Mouse (Mus musculus) small intestine, adult 2 months (tissue): ENCODE data around the gene Rbfox1. TPM values are rescaled to one million over a fixed set of nuclear protein-coding genes. Genes with fewer than 3 reads are reported as not detected.

Experiments
- H3K27ac ChIP-seq: fragments of 200-500 bp; 2 replicates; pipeline ENCODE4 v1.5.1; 2012; ENCODE audit warnings: low read depth, low read length, control low read depth, inconsistent platforms; ENCODE audit not compliant: insufficient read depth
- H3K27me3 ChIP-seq: fragments of 200-500 bp; 2 replicates; pipeline ENCODE4 v1.6.1; 2012; ENCODE audit warnings: mild to moderate bottlenecking, moderate library complexity, low read length, inconsistent platforms; ENCODE audit not compliant: control insufficient read depth, insufficient read depth
- H3K36me3 ChIP-seq: fragments of 200-500 bp; 2 replicates; pipeline ENCODE4 v1.6.1; 2012; ENCODE audit warnings: mild to moderate bottlenecking, low read length, control low read depth, inconsistent platforms; ENCODE audit not compliant: control insufficient read depth, insufficient read depth
- H3K4me1 ChIP-seq: fragments of 200-500 bp; 2 replicates; pipeline ENCODE4 v1.6.1; 2012; ENCODE audit warnings: low read length, inconsistent platforms, mixed read lengths; ENCODE audit not compliant: control insufficient read depth, insufficient read depth, insufficient read length
- H3K4me3 ChIP-seq: fragments of 200-500 bp; 2 replicates; pipeline ENCODE4 v1.5.1; 2012; ENCODE audit warnings: low read depth, mild to moderate bottlenecking, control low read depth, inconsistent platforms, low read length, moderate library complexity
- CTCF ChIP-seq: fragments of 200-500 bp; IDR thresholded peaks from 2 replicates; pipeline ENCODE4 v1.5.1; 2012; ENCODE audit warnings: low read depth, mild to moderate bottlenecking, control low read depth, inconsistent platforms, low read length, moderate library complexity, mixed read lengths; ENCODE audit not compliant: insufficient replicate concordance, insufficient read length; ENCODE audit errors: extremely low read depth
- POLR2A ChIP-seq: fragments of 200-500 bp; IDR thresholded peaks from 2 replicates; pipeline ENCODE4 v1.6.1; 2012; ENCODE audit warnings: low read depth, mild to moderate bottlenecking, control low read depth, inconsistent platforms, low read length, moderate library complexity
- WGBS: fragments of 180-500 bp; shearing (Covaris S2); methylation state at CpG from one replicate; pipeline ENCODE4 v1.1.7; 2018; 5-methylcytosine and 5-hydroxymethylcytosine counted together
- polyA plus RNA-seq: library from polyadenylated mRNA; depleted of rRNA; stranded (reverse); fragments of >200 nt; gene quantifications from 2 replicates; pipeline ENCODE4 v1.2.3, GENCODE M21; 2012

The Rbfox1 gene
- polyA plus RNA-seq, 1 experiment = 0.72 TPM

- TF ChIP-seq POLR2A = no peak
- no peak for TF ChIP-seq CTCF
- WGBS = 49% methylated on average over 10 of the region's 10 CpGs
- Histone ChIP-seq H3K4me3 (no peak overlapping the region), H3K27ac (no peak overlapping the region), H3K27me3 (no peaks in the 10 kb centered on the region), H3K36me3 (no peaks in the 10 kb centered on the region), H3K4me1 (no peaks in the 10 kb centered on the region)
These were observed 107.2 kb downstream of the Rbfox1 start for GRCm38 (mm10) chr16:5992045-5993011.

GRCm38 (mm10) chr16:5997136-5997535 is 112.0 kb downstream of the Rbfox1 start:
- WGBS = 69% methylated on average over 4 of the region's 4 CpGs
- H3K4me1 ChIP-seq = no peaks in the 10 kb centered on the region
- H3K27ac ChIP-seq = no peak overlapping the region
- H3K4me3 ChIP-seq = no peak overlapping the region
- H3K27me3 ChIP-seq = no peaks in the 10 kb centered on the region
- no peak for TF ChIP-seq CTCF
- TF ChIP-seq POLR2A = no peak
- no peaks in the 10 kb centered on the region for H3K36me3 ChIP-seq

- WGBS = 84% methylated on average over 4 of the region's 4 CpGs
These were observed 112.5 kb downstream of the Rbfox1 start for GRCm38 (mm10) chr16:5997651-5998050.

GRCm38 (mm10) chr16:6000016-6000415 is 114.9 kb downstream of the Rbfox1 start:
- 50% methylated on average over 1 of the region's 1 CpGs for WGBS
- H3K36me3 ChIP-seq = no peaks in the 10 kb centered on the region
- no peaks in the 10 kb centered on the region for H3K4me1 ChIP-seq
- H3K27me3 ChIP-seq = no peaks in the 10 kb centered on the region
- no peak for TF ChIP-seq POLR2A
- no peak for TF ChIP-seq CTCF
- H3K27ac ChIP-seq = no peak overlapping the region
- H3K4me3 ChIP-seq = no peak overlapping the region

More at GRCm38 (mm10) chr16:5997651-5998050, 112.5 kb downstream of the Rbfox1 start:
- Histone ChIP-seq H3K27ac (no peak overlapping the region), H3K4me3 (no peak overlapping the region), H3K27me3 (no peaks in the 10 kb centered on the region), H3K4me1 (no peaks in the 10 kb centered on the region), H3K36me3 (no peaks in the 10 kb centered on the region)
- TF ChIP-seq CTCF (no peak), POLR2A (no peak)

GRCm38 (mm10) chr16:6006996-6007395 is 121.8 kb downstream of the Rbfox1 start:
- TF ChIP-seq POLR2A (no peak), CTCF (no peak)
- Histone ChIP-seq H3K4me1 (no peaks in the 10 kb centered on the region), H3K36me3 (no peaks in the 10 kb centered on the region), H3K27ac (no peak overlapping the region), H3K4me3 (no peak overlapping the region), H3K27me3 (no peaks in the 10 kb centered on the region)

GRCm38 (mm10) chr16:6012853-6013252 is 127.7 kb downstream of the Rbfox1 start:
- Histone ChIP-seq H3K36me3 (no peaks in the 10 kb centered on the region), H3K4me1 (no peaks in the 10 kb centered on the region), H3K4me3 (no peak overlapping the region), H3K27ac (no peak overlapping the region), H3K27me3 (no peaks in the 10 kb centered on the region)
- TF ChIP-seq POLR2A = no peak
- no peak for TF ChIP-seq CTCF
- 80% methylated on average over 3 of the region's 3 CpGs for WGBS

- TF ChIP-seq CTCF = no peak
- TF ChIP-seq POLR2A = no peak
- no peak overlapping the region for H3K27ac ChIP-seq
- 27% methylated on average over 5 of the region's 5 CpGs for WGBS
These were observed 133.5 kb downstream of the Rbfox1 start for GRCm38 (mm10) chr16:6018639-6019038.

More at GRCm38 (mm10) chr16:6018639-6019038, 133.5 kb downstream of the Rbfox1 start:
- no peak overlapping the region for H3K4me3 ChIP-seq
- H3K4me1 ChIP-seq = no peaks in the 10 kb centered on the region
- no peaks in the 10 kb centered on the region for H3K27me3 ChIP-seq
- no peaks in the 10 kb centered on the region for H3K36me3 ChIP-seq
